Mouse (Mus musculus) megakaryocyte, embryonic 14.5 days (primary cell): ENCODE data around the gene Has1.

Experiments used
- FLI1 ChIP-seq: IDR thresholded peaks from 2 replicates; pipeline ENCODE4 v1.6.1; 2012; ENCODE audit warnings: low read length, inconsistent platforms, mixed read lengths
- GATA1 ChIP-seq: IDR thresholded peaks from 3 replicates; pipeline ENCODE4 v1.6.1; 2012; ENCODE audit warnings: mixed read lengths, low read length, inconsistent platforms, borderline replicate concordance

DNA sequence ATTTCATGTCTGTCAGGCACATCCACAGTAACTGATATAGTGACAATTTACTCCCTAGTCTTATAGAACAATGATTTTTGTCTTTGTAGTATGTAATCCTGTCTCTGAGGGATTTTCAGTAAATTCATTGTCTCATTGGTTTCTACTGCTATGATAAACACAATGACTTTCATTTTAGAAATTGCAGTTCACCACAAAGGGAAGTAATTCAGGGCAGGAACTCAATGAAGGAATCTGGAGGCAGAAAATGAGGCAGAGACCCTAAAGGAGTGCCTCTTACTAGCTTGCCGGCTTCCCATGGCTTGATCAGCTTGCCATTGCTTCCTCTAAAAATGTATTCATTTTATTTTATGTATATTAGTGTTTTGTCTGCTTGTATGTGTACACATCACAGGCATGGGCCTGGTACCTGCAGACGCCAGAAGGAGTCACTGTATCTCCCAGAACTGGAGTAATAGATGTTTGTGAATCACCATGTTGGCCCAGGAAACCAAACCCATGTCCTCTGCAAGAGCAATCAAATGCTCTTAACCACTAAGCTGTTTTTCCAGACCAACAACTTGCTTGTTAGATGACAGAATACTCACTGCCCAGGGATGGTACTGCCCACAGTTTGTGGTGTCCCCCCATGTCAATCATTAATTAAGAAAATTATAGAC is 16.0 kb upstream of the Has1 start:
- TF ChIP-seq GATA1 (no peak), FLI1 (no peak)
